In genomic region chr15:97169381-97169780, GRCm38 (mm10) we compare ENCODE assay signal across 29 mouse cellular contexts.
DNase-seq lines count a peak whose midpoint lies in the region; ATAC-seq and TF ChIP-seq lines count a peak whose summit lies in the region.
"Had no signal": no experiment of that assay in that cellular context is flagged by ENCODE, and none has a peak within 500 bp of the region (broad histone marks: within the 10 kb centered on the region; RNA-seq: fewer than 3 reads in every experiment).

No protein-coding gene starts in this region.

- no peaks in the 10 kb centered on the region for H3K27me3 ChIP-seq in heart, adult 2 months (ENCODE audit: control insufficient read depth, insufficient read depth, low read length)
- no peaks in the 10 kb centered on the region for H3K27me3 ChIP-seq in heart, postnatal 0 days (ENCODE audit: control insufficient read depth, insufficient read depth, low read length)
- H3K27me3 ChIP-seq in embryonic facial prominence, embryonic 10.5 days (replicated peaks; ENCODE audit: low read depth, poor library complexity, severe bottlenecking), result no peaks in the 10 kb centered on the region
- H3K27me3 ChIP-seq: heart, embryonic 13.5 days; hindbrain, embryonic 12.5 days; intestine, embryonic 15.5 days; limb, embryonic 13.5 days; liver, embryonic 13.5 days; megakaryocyte, embryonic 14.5 days; midbrain, embryonic 12.5 days; neural tube, embryonic 12.5 days had no signal

- no peak overlapping the region for H3K4me3 ChIP-seq in heart, adult 2 months
- H3K4me3 ChIP-seq in heart, postnatal 0 days (ENCODE audit: low read depth, low read length), result no peak overlapping the region
- H3K4me3 ChIP-seq in embryonic facial prominence, embryonic 10.5 days, result no peak overlapping the region
- H3K4me3 ChIP-seq: heart, embryonic 13.5 days; hindbrain, embryonic 12.5 days; intestine, embryonic 15.5 days; layer of hippocampus, adult 2 months; left cerebral cortex, adult 2 months; limb, embryonic 13.5 days; liver, embryonic 13.5 days; megakaryocyte, embryonic 14.5 days; midbrain, embryonic 12.5 days; myocyte; neural tube, embryonic 12.5 days had no signal

- peak overlapping the region; percentile 73 for H3K27ac ChIP-seq in heart, adult 2 months
- H3K27ac ChIP-seq in heart, postnatal 0 days (ENCODE audit: low read depth), result peak overlapping the region; percentile 72
- H3K27ac ChIP-seq in embryonic facial prominence, embryonic 10.5 days (replicated peaks), result no peak overlapping the region
- H3K27ac ChIP-seq: hindbrain, embryonic 12.5 days; hindbrain, postnatal 0 days; intestine, embryonic 15.5 days; layer of hippocampus, adult 2 months; left cerebral cortex, adult 2 months; limb, embryonic 13.5 days; liver, embryonic 13.5 days; midbrain, embryonic 12.5 days; neural tube, embryonic 12.5 days had no signal

- TF ChIP-seq POLR2A in heart, adult 2 months (IDR thresholded peaks at IDR 0.05; ENCODE audit: insufficient read depth, low read depth, low read length), result no peak

- no peaks in the 10 kb centered on the region for H3K36me3 ChIP-seq in heart, adult 2 months (ENCODE audit: control insufficient read depth, insufficient read depth, low read length)
- no peaks in the 10 kb centered on the region for H3K36me3 ChIP-seq in heart, postnatal 0 days (replicated peaks; ENCODE audit: control insufficient read depth, insufficient read depth, low read length)
- H3K36me3 ChIP-seq in embryonic facial prominence, embryonic 10.5 days (replicated peaks), result no peaks in the 10 kb centered on the region
- H3K36me3 ChIP-seq: heart, embryonic 13.5 days; hindbrain, embryonic 12.5 days; intestine, embryonic 15.5 days; limb, embryonic 13.5 days; liver, embryonic 13.5 days; midbrain, embryonic 12.5 days; neural tube, embryonic 12.5 days had no signal

- no peak overlapping the region for H3K9ac ChIP-seq in heart, adult 2 months (ENCODE audit: low read depth, low read length)
- H3K9ac ChIP-seq in heart, postnatal 0 days (replicated peaks; ENCODE audit: low read depth, low read length), result no peak overlapping the region
- H3K9ac ChIP-seq: heart, embryonic 13.5 days; hindbrain, embryonic 12.5 days; intestine, embryonic 15.5 days; limb, embryonic 13.5 days; liver, embryonic 13.5 days; midbrain, embryonic 12.5 days; neural tube, embryonic 12.5 days had no signal

- no peaks in the 10 kb centered on the region for H3K79me2 ChIP-seq in heart, adult 2 months (replicated peaks; ENCODE audit: control insufficient read depth, insufficient read depth, low read length)

- TF ChIP-seq EP300 in heart, adult 2 months (IDR thresholded peaks at IDR 0.05; ENCODE audit: insufficient read depth, low read depth, low read length), result peak; percentile 56; the same call in 1 of the 2 replicates
- TF ChIP-seq EP300 in heart, postnatal 0 days (IDR thresholded peaks at IDR 0.05; ENCODE audit: low read depth), result no peak

- peak; percentile 57; the same call in 1 of the 2 replicates for ATAC-seq in heart, postnatal 0 days (ENCODE audit: insufficient read depth, low read depth)
- ATAC-seq: CD4-positive, CD25-positive, alpha-beta regulatory T cell, adult 4 months; forebrain, embryonic 14.5 days; hindbrain, postnatal 0 days; intestine, embryonic 15.5 days; lung, postnatal 0 days had no signal

- H3K4me2 ChIP-seq in heart, postnatal 0 days (ENCODE audit: low read depth, low read length), result no peak overlapping the region
- H3K4me2 ChIP-seq: heart, embryonic 13.5 days; hindbrain, embryonic 12.5 days; intestine, embryonic 15.5 days; limb, embryonic 13.5 days; liver, embryonic 13.5 days; midbrain, embryonic 12.5 days; neural tube, embryonic 12.5 days had no signal

- no peaks in the 10 kb centered on the region for H3K9me3 ChIP-seq in heart, postnatal 0 days (replicated peaks; ENCODE audit: control insufficient read depth, low read length)
- H3K9me3 ChIP-seq in embryonic facial prominence, embryonic 10.5 days, result no peaks in the 10 kb centered on the region
- H3K9me3 ChIP-seq: heart, embryonic 13.5 days; hindbrain, embryonic 12.5 days; intestine, embryonic 15.5 days; limb, embryonic 13.5 days; liver, embryonic 13.5 days; midbrain, embryonic 12.5 days; neural tube, embryonic 12.5 days had no signal

- 61% methylated on average over 10 of the region's 10 CpGs for WGBS in heart, adult 2 months
- WGBS in heart, postnatal 0 days, result 60% methylated on average over 10 of the region's 10 CpGs
- 89% methylated on average over 10 of the region's 10 CpGs for WGBS in embryonic facial prominence, embryonic 10.5 days

- no peaks in the 10 kb centered on the region for H3K4me1 ChIP-seq in heart, adult 2 months (ENCODE audit: control insufficient read depth, insufficient read depth, low read length)
- 0 out of 2 replicates have a peak, but pooled peaks cover 5% of the 10 kb centered on the region for H3K4me1 ChIP-seq in heart, postnatal 0 days (ENCODE audit: control insufficient read depth, insufficient read depth)
- peaks cover 10% of the 10 kb centered on the region for H3K4me1 ChIP-seq in embryonic facial prominence, embryonic 10.5 days
- H3K4me1 ChIP-seq: liver, embryonic 13.5 days; megakaryocyte, embryonic 14.5 days; midbrain, embryonic 12.5 days; neural tube, embryonic 12.5 days had no signal

- TF ChIP-seq CTCF in heart, adult 2 months (IDR thresholded peaks at IDR 0.05), result no peak
- TF ChIP-seq CTCF in heart, postnatal 0 days (IDR thresholded peaks at IDR 0.05; ENCODE audit: low read depth), result no peak

- peak; percentile 48 for DNase-seq in adrenal gland, postnatal 14 days
- DNase-seq in adrenal gland, postnatal 4 days (ENCODE audit: low spot score in 2 of 2), result no peak
- DNase-seq in heart, adult 2 months, result peak in 1 of 2 experiments; percentile 15
- no peak for DNase-seq in heart, postnatal 25 days (ENCODE audit: low spot score)
- no peak for DNase-seq in heart, postnatal 0 days (ENCODE audit: low spot score)
- DNase-seq in heart, postnatal 36 days, result no peak
- DNase-seq in heart, postnatal 4 days, result peak; percentile 9
- no peak for DNase-seq in embryonic facial prominence, embryonic 10.5 days (ENCODE audit: low spot score)
- DNase-seq: cerebellum, adult 8-10 months; kidney, adult 2 months; kidney, postnatal 36 days; liver, embryonic 13.5 days; lung, postnatal 4 days; thymus, adult 2 months; thymus, postnatal 36 days had no signal

- intact Hi-C loops in heart, adult 2 months (cut with DNase I), result no loop called here
- intact Hi-C loops in heart, postnatal 25 days (cut with DNase I), result no loop called here
- intact Hi-C loops in heart, postnatal 36 days (cut with DNase I), result no loop called here

Comparison
In these comparisons a context has a peak if more than half of its experiments do, and no peak if none do; other contexts are left out.
1. DNase-seq: peak in adrenal gland, postnatal 14 days (single experiment) and heart, postnatal 4 days (single experiment); none in adrenal gland, postnatal 4 days (0 of 2), heart, postnatal 25 days (single experiment), heart, postnatal 0 days (single experiment), heart, postnatal 36 days (0 of 2) and embryonic facial prominence, embryonic 10.5 days (single experiment).